Comparison of ENCODE assay signal across 9 mouse cellular contexts in genomic region chr10:115623956-115624671, GRCm38 (mm10). TPM values are rescaled to one million over a fixed set of nuclear protein-coding genes. Genes with fewer than 3 reads are reported as not detected.
DNase-seq lines count a peak whose midpoint lies in the region; ATAC-seq lines count a peak whose summit lies in the region.
"Had no signal": no experiment of that assay in that cellular context is flagged by ENCODE, and none has a peak within 500 bp of the region (broad histone marks: within the 10 kb centered on the region; RNA-seq: fewer than 3 reads in every experiment).

No protein-coding gene starts in this region.

- WGBS in midbrain, embryonic 14.5 days: 26% methylated on average over 15 of the region's 15 CpGs
- WGBS in hindbrain, embryonic 12.5 days: 63% methylated on average over 15 of the region's 15 CpGs

- intact Hi-C loops in left cerebral cortex, postnatal 4 days (cut with DNase I): no loop called here

- no peak overlapping the region for H3K4me3 ChIP-seq in midbrain, embryonic 14.5 days (replicated peaks; ENCODE audit: low read depth, low read length)
- H3K4me3 ChIP-seq in hindbrain, embryonic 12.5 days: no peak overlapping the region
- H3K4me3 ChIP-seq: liver, embryonic 13.5 days had no signal

- H3K9ac ChIP-seq in midbrain, embryonic 14.5 days (replicated peaks; ENCODE audit: low read length): 0 out of 2 replicates have a peak overlapping the region, but pooled peaks have one; percentile 17
- H3K9ac ChIP-seq in hindbrain, embryonic 12.5 days: no peak overlapping the region
- H3K9ac ChIP-seq: liver, embryonic 13.5 days had no signal

- no peaks in the 10 kb centered on the region for H3K4me1 ChIP-seq in midbrain, embryonic 14.5 days (ENCODE audit: control insufficient read depth, insufficient read depth, low read length)
- no peaks in the 10 kb centered on the region for H3K4me1 ChIP-seq in hindbrain, embryonic 12.5 days
- H3K4me1 ChIP-seq: liver, embryonic 13.5 days had no signal

- H3K36me3 ChIP-seq in midbrain, embryonic 14.5 days (ENCODE audit: control insufficient read depth, insufficient read depth, low read length): no peaks in the 10 kb centered on the region
- no peaks in the 10 kb centered on the region for H3K36me3 ChIP-seq in hindbrain, embryonic 12.5 days
- H3K36me3 ChIP-seq: liver, embryonic 13.5 days had no signal

- H3K9me3 ChIP-seq in midbrain, embryonic 14.5 days (ENCODE audit: control insufficient read depth, low read length): no peaks in the 10 kb centered on the region
- H3K9me3 ChIP-seq in hindbrain, embryonic 12.5 days (replicated peaks): no peaks in the 10 kb centered on the region
- H3K9me3 ChIP-seq: liver, embryonic 13.5 days had no signal

- no peak overlapping the region for H3K27ac ChIP-seq in midbrain, embryonic 14.5 days (replicated peaks; ENCODE audit: low read depth, low read length)
- no peak overlapping the region for H3K27ac ChIP-seq in hindbrain, embryonic 12.5 days
- H3K27ac ChIP-seq: liver, embryonic 13.5 days had no signal

- peak; percentile 75; the same call in 1 of the 2 replicates for ATAC-seq in midbrain, embryonic 14.5 days (ENCODE audit: low FRiP score, low TSS enrichment)
- ATAC-seq in hindbrain, embryonic 12.5 days (ENCODE audit: low FRiP score): no peak

- peak; percentile 58 for DNase-seq in heart, adult 11 months
- DNase-seq in heart, adult 18-20 months: no peak
- DNase-seq in brain, adult 2 months (ENCODE audit: low read depth, low spot score): peak; percentile 69
- DNase-seq in frontal cortex, postnatal 36 days (ENCODE audit: low spot score in 2 of 2): peak; percentile 39
- DNase-seq in left cerebral cortex, postnatal 4 days: peak; percentile 17
- peak; percentile 85 for DNase-seq in midbrain, embryonic 14.5 days
- DNase-seq in adrenal gland, postnatal 4 days (ENCODE audit: low spot score in 2 of 2): no peak
- DNase-seq: liver, embryonic 13.5 days had no signal

- no peaks in the 10 kb centered on the region for H3K27me3 ChIP-seq in midbrain, embryonic 14.5 days (ENCODE audit: control insufficient read depth, insufficient read depth, low read length)
- no peaks in the 10 kb centered on the region for H3K27me3 ChIP-seq in hindbrain, embryonic 12.5 days
- H3K27me3 ChIP-seq: liver, embryonic 13.5 days had no signal

- H3K4me2 ChIP-seq in midbrain, embryonic 14.5 days (ENCODE audit: low read length): peak overlapping the region; percentile 24
- no peak overlapping the region for H3K4me2 ChIP-seq in hindbrain, embryonic 12.5 days (replicated peaks)
- H3K4me2 ChIP-seq: liver, embryonic 13.5 days had no signal

RNA-seq across cellular contexts. Expression of gene Lgr5, which starts 36.5 kb away (rescaled TPM):
- under 1 TPM; 0.08 to 0.20 TPM for total RNA-seq in heart, adult 18-20 months (2021)
- total RNA-seq in left cerebral cortex, postnatal 4 days (2021): 1 to 10 TPM; 1.1 to 1.4 TPM
- polyA plus RNA-seq in midbrain, embryonic 14.5 days (2014; fragmentation: Nextera tagmentation; extraction: Ambion mirVana): 1.9 and 2.0 TPM in 2 replicates
- total RNA-seq in adrenal gland, postnatal 4 days (2021): 10 to 100 TPM; 33.8 to 33.9 TPM
- polyA plus RNA-seq in hindbrain, embryonic 12.5 days (2016; fragmentation: Nextera tagmentation; extraction: Ambion mirVana): 7.9 and 8.1 TPM in 2 replicates

RNA-seq across cellular contexts. Expression of gene A930009A15Rik, which starts 54.3 kb away (rescaled TPM):
- total RNA-seq in heart, adult 18-20 months (2021): not detected
- under 1 TPM in 1 of 2 experiments, not detected in 1; 0.66 TPM for total RNA-seq in left cerebral cortex, postnatal 4 days (2021)
- 0.36 and 0.66 TPM in 2 replicates for polyA plus RNA-seq in midbrain, embryonic 14.5 days (2014; fragmentation: Nextera tagmentation; extraction: Ambion mirVana)
- total RNA-seq in adrenal gland, postnatal 4 days (2021): not detected
- 0.70 and 0.72 TPM in 2 replicates for polyA plus RNA-seq in hindbrain, embryonic 12.5 days (2016; fragmentation: Nextera tagmentation; extraction: Ambion mirVana)
- polyA plus RNA-seq: liver, embryonic 13.5 days had no signal

Comparison
In these comparisons a context has a peak if more than half of its experiments do, and no peak if none do; other contexts are left out.
1. DNase-seq: peak in heart, adult 11 months (single experiment), brain, adult 2 months (single experiment), frontal cortex, postnatal 36 days (2 of 2), left cerebral cortex, postnatal 4 days (single experiment) and midbrain, embryonic 14.5 days (single experiment); none in heart, adult 18-20 months (0 of 2) and adrenal gland, postnatal 4 days (0 of 2).
2. RNA of gene Lgr5, which starts 36.5 kb away (total RNA-seq): 33.8 to 33.9 TPM in adrenal gland, postnatal 4 days; 1.1 to 1.4 TPM in left cerebral cortex, postnatal 4 days and 0.08 to 0.20 TPM in heart, adult 18-20 months; every median in the first group is over 10 times any median in the second.